Mouse (Mus musculus): ENCODE measurements around the gene Rassf4. TPM values are rescaled to one million over a fixed set of nuclear protein-coding genes. Genes with fewer than 3 reads are reported as not detected.
A peak's percentile ranks its signal among the peaks of the same experiment; 100 is the strongest.
"Not testable (repeated sequence)": the region's sequence is repeated elsewhere in the genome, so short reads cannot be mapped to it uniquely, and the experiment has no call there.

The Rassf4 gene
- polyA plus RNA-seq, 1 experiment from 2014 or later, result 6.1 TPM

GRCm38 (mm10) chr6:116633741-116634695 lies 39.7 kb downstream of the Rassf4 start:
- ATAC-seq (ENCODE audit: low FRiP score, low TSS enrichment), result no peak
- peak overlapping the region; percentile 74; the same call in 1 of the 2 replicates for H3K27ac ChIP-seq (ENCODE audit: low read length)

DNA sequence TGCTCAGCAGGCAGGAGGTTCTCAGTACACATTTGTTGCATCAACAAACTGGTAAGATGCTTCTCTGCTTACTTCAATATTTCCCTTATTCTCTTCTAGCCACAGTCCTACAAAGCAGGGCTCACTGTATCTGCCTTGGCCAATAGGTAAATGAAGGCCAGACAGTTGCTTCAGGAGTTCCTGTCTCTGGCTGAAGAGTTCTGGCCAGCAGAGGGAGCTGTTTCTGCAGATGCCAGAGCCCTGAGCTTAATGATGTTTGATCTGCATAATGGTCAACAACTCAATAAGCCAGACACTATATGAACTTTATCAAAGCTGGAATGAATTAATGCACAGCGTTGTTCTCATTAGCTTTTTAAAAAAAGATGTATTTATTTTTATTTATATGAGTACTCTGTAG lies 41.6 kb downstream of the Rassf4 start:
- WGBS, result 44% methylated on average over 1 of the region's 1 CpGs
- no peak overlapping the region for H3K9ac ChIP-seq (replicated peaks; ENCODE audit: low read length)

More at GRCm38 (mm10) chr6:116633741-116634695, 39.7 kb downstream of the Rassf4 start:
- H3K4me2 ChIP-seq (replicated peaks; ENCODE audit: low read depth, low read length), result no peak overlapping the region
- no peak overlapping the region for H3K9ac ChIP-seq (replicated peaks; ENCODE audit: low read length)
- WGBS, result 92% methylated on average over 17 of the region's 17 CpGs
- H3K9me3 ChIP-seq (ENCODE audit: low read length), result no peaks in the 10 kb centered on the region
- H3K27me3 ChIP-seq (ENCODE audit: insufficient read depth, low read length), result no peaks in the 10 kb centered on the region
- no peaks in the 10 kb centered on the region for H3K36me3 ChIP-seq (ENCODE audit: insufficient read depth, low read length)
- H3K4me1 ChIP-seq (ENCODE audit: insufficient read depth, low read length), result peaks cover 16% of the 10 kb centered on the region
- no peak overlapping the region for H3K4me3 ChIP-seq (ENCODE audit: low read length)

DNA sequence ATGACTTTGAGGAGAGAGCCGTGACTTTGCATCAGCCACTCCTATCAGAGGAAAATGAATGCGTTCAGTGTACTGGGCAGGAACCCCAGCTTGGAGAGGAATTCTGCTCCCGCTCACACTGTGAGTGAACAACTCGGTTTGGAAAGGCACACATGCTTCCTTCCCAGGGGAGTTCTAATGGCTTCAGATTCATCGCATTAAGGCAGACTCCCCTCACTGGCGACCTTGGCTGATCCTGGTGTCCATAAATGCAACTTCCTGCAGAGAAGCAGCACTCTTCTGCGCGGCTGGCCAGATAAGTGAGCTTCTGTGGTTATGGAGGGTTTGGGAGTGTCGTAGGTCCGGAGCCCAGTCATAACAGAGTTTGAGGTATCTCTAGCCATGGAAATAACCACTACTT lies 44.0 kb downstream of the Rassf4 start:
- ATAC-seq (ENCODE audit: low FRiP score, low TSS enrichment), result no peak
- Histone ChIP-seq H3K9ac (replicated peaks; ENCODE audit: low read length) (no peak overlapping the region), H3K4me1 (ENCODE audit: insufficient read depth, low read length) (0 out of 2 replicates have a peak, but pooled peaks cover 5% of the 10 kb centered on the region), H3K4me3 (ENCODE audit: low read length) (no peak overlapping the region), H3K9me3 (ENCODE audit: low read length) (no peaks in the 10 kb centered on the region), H3K36me3 (ENCODE audit: insufficient read depth, low read length) (peaks cover 17% of the 10 kb centered on the region), H3K27me3 (ENCODE audit: insufficient read depth, low read length) (no peaks in the 10 kb centered on the region), H3K4me2 (replicated peaks; ENCODE audit: low read depth, low read length) (no peak overlapping the region), H3K27ac (ENCODE audit: low read length) (no peak overlapping the region)
- 89% methylated on average over 10 of the region's 10 CpGs for WGBS

More for the DNA sequence above, 41.6 kb downstream of the Rassf4 start:
- Histone ChIP-seq H3K4me2 (replicated peaks; ENCODE audit: low read depth, low read length) (no peak overlapping the region), H3K27me3 (ENCODE audit: insufficient read depth, low read length) (no peaks in the 10 kb centered on the region), H3K27ac (ENCODE audit: low read length) (no peak overlapping the region), H3K36me3 (ENCODE audit: insufficient read depth, low read length) (no peaks in the 10 kb centered on the region), H3K4me1 (ENCODE audit: insufficient read depth, low read length) (peaks cover 16% of the 10 kb centered on the region), H3K4me3 (ENCODE audit: low read length) (no peak overlapping the region), H3K9me3 (ENCODE audit: low read length) (no peaks in the 10 kb centered on the region)
- no peak for ATAC-seq (ENCODE audit: low FRiP score, low TSS enrichment)

DNA sequence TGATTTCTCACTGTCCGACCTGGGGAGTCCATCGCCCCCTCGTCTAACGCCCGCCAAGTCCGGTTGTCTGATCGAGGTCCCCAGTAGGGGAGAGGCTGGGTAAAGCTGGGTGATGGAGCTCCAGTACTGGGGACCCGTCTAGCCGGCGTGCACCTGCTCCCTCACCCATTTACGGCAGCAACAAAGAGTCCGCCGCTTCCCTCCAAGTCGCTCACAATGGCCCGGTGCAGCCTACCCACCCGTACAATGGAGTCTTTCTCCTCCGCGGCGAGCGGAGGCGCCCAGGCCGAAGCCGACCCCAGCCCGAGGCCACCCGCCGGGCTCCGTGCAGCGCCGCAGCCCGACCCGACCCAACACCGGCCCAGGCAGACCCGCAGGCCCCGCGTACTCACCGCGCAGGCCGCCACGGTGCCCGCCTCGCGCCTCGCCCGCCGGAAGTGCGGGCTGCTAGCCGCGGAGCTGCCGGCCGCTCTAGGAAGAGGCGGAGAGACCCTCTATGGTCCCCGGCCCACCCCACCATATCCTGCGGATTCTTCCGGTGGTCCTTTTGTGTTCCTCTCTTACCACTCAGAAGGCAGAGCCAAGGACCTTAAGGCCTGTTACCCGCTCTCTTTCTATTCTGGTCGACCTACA lies 45.1 kb downstream of the Rassf4 start, which contains the start of gene Zfp422:
Zfp422 (minus strand) TSS at position 461 of the 633 bp plus-strand sequence.
- peak; percentile 93 for ATAC-seq (ENCODE audit: low FRiP score, low TSS enrichment)
- WGBS, result under 1% methylated on average over 47 of the region's 56 CpGs
- H3K27ac ChIP-seq (ENCODE audit: low read length), result peak within 1 kb of the TSS; percentile 86
- 0 out of 2 replicates have a peak, but pooled peaks cover 4% of the 10 kb centered on the region for H3K4me1 ChIP-seq (ENCODE audit: insufficient read depth, low read length)
- peak within 1 kb of the TSS; percentile 80 for H3K4me2 ChIP-seq (replicated peaks; ENCODE audit: low read depth, low read length)
- no peaks in the 10 kb centered on the region for H3K27me3 ChIP-seq (ENCODE audit: insufficient read depth, low read length)
- peak within 1 kb of the TSS; percentile 97 for H3K9ac ChIP-seq (replicated peaks; ENCODE audit: low read length)
- no peaks in the 10 kb centered on the region for H3K9me3 ChIP-seq (ENCODE audit: low read length)
- peaks cover 21% of the 10 kb centered on the region for H3K36me3 ChIP-seq (ENCODE audit: insufficient read depth, low read length)
- H3K4me3 ChIP-seq (ENCODE audit: low read length), result peak within 1 kb of the TSS; percentile 68

DNA sequence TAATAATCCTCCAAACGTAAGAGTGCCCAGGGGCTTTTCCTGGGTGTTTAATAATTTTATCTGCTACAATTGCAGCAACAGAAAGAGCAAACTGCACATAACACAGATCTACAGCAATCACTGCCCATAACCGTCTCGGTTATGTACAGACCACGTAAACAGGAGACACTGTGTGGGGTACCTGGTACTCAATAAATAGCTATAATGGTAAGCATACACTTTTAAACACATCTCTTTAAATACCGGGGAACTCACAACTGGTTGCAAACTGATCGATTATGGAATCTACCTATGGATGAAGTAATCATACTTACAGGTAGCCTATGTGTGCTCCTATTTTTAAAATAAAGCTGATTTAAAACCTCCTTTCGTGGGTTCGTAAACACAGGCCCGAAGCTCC lies 45.7 kb downstream of the Rassf4 start:
- Histone ChIP-seq H3K4me1 (ENCODE audit: insufficient read depth, low read length) (0 out of 2 replicates have a peak, but pooled peaks cover 4% of the 10 kb centered on the region), H3K27me3 (ENCODE audit: insufficient read depth, low read length) (no peaks in the 10 kb centered on the region), H3K9me3 (ENCODE audit: low read length) (no peaks in the 10 kb centered on the region), H3K27ac (ENCODE audit: low read length) (peak overlapping the region; percentile 86), H3K4me3 (ENCODE audit: low read length) (peak overlapping the region; percentile 68), H3K36me3 (ENCODE audit: insufficient read depth, low read length) (peaks cover 21% of the 10 kb centered on the region), H3K9ac (replicated peaks; ENCODE audit: low read length) (peak overlapping the region; percentile 97), H3K4me2 (replicated peaks; ENCODE audit: low read depth, low read length) (peak overlapping the region; percentile 80)
- 12% methylated on average over 9 of the region's 9 CpGs for WGBS
- no peak for ATAC-seq (ENCODE audit: low FRiP score, low TSS enrichment)

DNA sequence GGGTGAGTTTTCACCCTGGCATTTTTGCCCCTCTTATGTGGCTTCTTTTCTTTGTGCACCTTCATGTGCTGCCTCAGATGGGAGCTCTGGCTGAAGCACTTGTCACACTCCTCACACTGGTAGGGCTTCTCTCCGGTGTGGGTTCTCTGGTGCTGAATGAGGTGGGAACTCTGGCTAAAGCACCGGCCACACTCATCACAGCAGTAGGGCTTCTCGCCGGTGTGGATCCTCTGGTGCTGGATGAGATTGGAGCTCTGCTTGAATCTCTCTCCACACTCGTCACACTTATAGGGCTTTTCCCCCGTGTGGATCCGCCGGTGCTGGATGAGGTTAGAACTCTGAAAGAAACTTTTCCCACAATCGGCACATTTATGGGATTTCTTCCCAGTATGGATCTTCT lies 47.3 kb downstream of the Rassf4 start:
- not testable (repeated sequence) for ATAC-seq (ENCODE audit: low FRiP score, low TSS enrichment); H3K4me1 ChIP-seq (ENCODE audit: insufficient read depth, low read length); H3K9ac ChIP-seq (replicated peaks; ENCODE audit: low read length); H3K4me2 ChIP-seq (replicated peaks; ENCODE audit: low read depth, low read length); H3K27ac ChIP-seq (ENCODE audit: low read length); H3K9me3 ChIP-seq (ENCODE audit: low read length); H3K27me3 ChIP-seq (ENCODE audit: insufficient read depth, low read length); H3K4me3 ChIP-seq (ENCODE audit: low read length)
- H3K36me3 ChIP-seq (ENCODE audit: insufficient read depth, low read length), result peaks cover 21% of the 10 kb centered on the region
- WGBS, result 98% methylated on average over 9 of the region's 9 CpGs

DNA sequence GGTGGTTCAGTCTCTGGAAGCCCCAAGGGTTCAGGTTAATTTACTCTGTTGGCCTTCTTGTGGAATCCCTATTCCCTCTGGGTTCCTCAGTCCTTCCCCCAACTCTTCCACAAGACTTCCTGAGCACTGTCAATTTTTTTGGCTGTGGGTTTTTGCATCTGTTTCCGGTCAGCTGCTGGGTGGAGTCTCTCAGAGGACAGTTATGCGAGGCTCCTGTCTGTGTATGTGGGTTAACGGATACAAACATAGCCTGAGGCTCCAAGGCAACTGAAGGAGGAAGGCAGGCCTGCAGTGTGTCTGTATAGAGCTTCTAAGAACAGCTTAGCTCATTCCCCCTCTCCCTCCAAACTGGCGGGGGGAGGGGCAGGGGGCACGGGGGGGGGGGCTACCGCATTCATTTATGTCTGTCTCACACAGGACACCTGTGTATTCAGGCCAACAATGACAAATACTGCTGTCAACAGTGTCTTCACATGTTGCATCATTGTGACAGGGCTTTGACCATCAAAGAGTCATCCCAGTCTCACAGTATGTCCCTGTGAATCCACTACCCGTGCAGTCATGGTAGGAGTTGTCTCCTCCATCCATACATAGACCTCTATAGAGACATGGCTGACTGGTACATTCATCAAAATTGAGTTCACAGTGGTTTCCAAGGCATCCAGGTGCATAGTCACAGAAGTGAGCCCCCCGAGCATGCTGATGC lies 52.3 kb downstream of the Rassf4 start:
- Histone ChIP-seq H3K27ac (ENCODE audit: low read length) (no peak overlapping the region), H3K36me3 (ENCODE audit: insufficient read depth, low read length) (peaks cover 14% of the 10 kb centered on the region), H3K4me2 (replicated peaks; ENCODE audit: low read depth, low read length) (no peak overlapping the region), H3K9me3 (ENCODE audit: low read length) (no peaks in the 10 kb centered on the region), H3K4me1 (ENCODE audit: insufficient read depth, low read length) (no peaks in the 10 kb centered on the region), H3K27me3 (ENCODE audit: insufficient read depth, low read length) (no peaks in the 10 kb centered on the region), H3K4me3 (ENCODE audit: low read length) (no peak overlapping the region), H3K9ac (replicated peaks; ENCODE audit: low read length) (no peak overlapping the region)
- ATAC-seq (ENCODE audit: low FRiP score, low TSS enrichment), result no peak
- WGBS, result 58% methylated on average over 8 of the region's 8 CpGs

GRCm38 (mm10) chr6:116618073-116618472 lies 55.7 kb downstream of the Rassf4 start:
- no peak for ATAC-seq (ENCODE audit: low FRiP score, low TSS enrichment)

GRCm38 (mm10) chr6:116615719-116616118 lies 58.0 kb downstream of the Rassf4 start:
- no peak overlapping the region for H3K9ac ChIP-seq (replicated peaks; ENCODE audit: low read length)
- no peak overlapping the region for H3K4me3 ChIP-seq (ENCODE audit: low read length)
- H3K9me3 ChIP-seq (ENCODE audit: low read length), result no peaks in the 10 kb centered on the region
- H3K27me3 ChIP-seq (ENCODE audit: insufficient read depth, low read length), result no peaks in the 10 kb centered on the region
- no peak overlapping the region for H3K4me2 ChIP-seq (replicated peaks; ENCODE audit: low read depth, low read length)
- ATAC-seq (ENCODE audit: low FRiP score, low TSS enrichment), result no peak
- H3K27ac ChIP-seq (ENCODE audit: low read length), result no peak overlapping the region
- H3K4me1 ChIP-seq (ENCODE audit: insufficient read depth, low read length), result no peaks in the 10 kb centered on the region
- H3K36me3 ChIP-seq (ENCODE audit: insufficient read depth, low read length), result no peaks in the 10 kb centered on the region
- 69% methylated on average over 2 of the region's 2 CpGs for WGBS

More at GRCm38 (mm10) chr6:116618073-116618472, 55.7 kb downstream of the Rassf4 start:
- H3K27ac ChIP-seq (ENCODE audit: low read length), result no peak overlapping the region
- H3K36me3 ChIP-seq (ENCODE audit: insufficient read depth, low read length), result no peaks in the 10 kb centered on the region
- H3K4me3 ChIP-seq (ENCODE audit: low read length), result no peak overlapping the region
- H3K4me2 ChIP-seq (replicated peaks; ENCODE audit: low read depth, low read length), result no peak overlapping the region
- H3K4me1 ChIP-seq (ENCODE audit: insufficient read depth, low read length), result no peaks in the 10 kb centered on the region
- H3K9ac ChIP-seq (replicated peaks; ENCODE audit: low read length), result no peak overlapping the region
- H3K9me3 ChIP-seq (ENCODE audit: low read length), result no peaks in the 10 kb centered on the region
- no peaks in the 10 kb centered on the region for H3K27me3 ChIP-seq (ENCODE audit: insufficient read depth, low read length)

Measured in kidney, embryonic 16.5 days (tissue).